ENCODE assay signal across 16 mouse cellular contexts in genomic region chr19:33179595-33179994, GRCm38 (mm10).
"Had no signal": no experiment of that assay in that cellular context is flagged by ENCODE, and none has a peak within 500 bp of the region (broad histone marks: within the 10 kb centered on the region; RNA-seq: fewer than 3 reads in every experiment).

No protein-coding gene starts in this region.

- H3K4me2 ChIP-seq: limb, embryonic 12.5 days; liver, embryonic 13.5 days; neural tube, embryonic 15.5 days had no signal

- H3K27me3 ChIP-seq: liver, embryonic 13.5 days; neural tube, embryonic 15.5 days had no signal

- H3K9me3 ChIP-seq: limb, embryonic 12.5 days; liver, embryonic 13.5 days; midbrain, embryonic 10.5 days; neural tube, embryonic 15.5 days had no signal

- H3K36me3 ChIP-seq: limb, embryonic 12.5 days; liver, embryonic 13.5 days; midbrain, embryonic 10.5 days; neural tube, embryonic 15.5 days had no signal

- H3K4me3 ChIP-seq: limb, embryonic 12.5 days; liver, embryonic 13.5 days; midbrain, embryonic 10.5 days; myocyte; neural tube, embryonic 15.5 days had no signal

- H3K27ac ChIP-seq: kidney, postnatal 0 days; limb, embryonic 12.5 days; liver, embryonic 13.5 days; midbrain, embryonic 10.5 days; neural tube, embryonic 15.5 days; stomach, postnatal 0 days had no signal

- H3K4me1 ChIP-seq: limb, embryonic 12.5 days; liver, embryonic 13.5 days; neural tube, embryonic 15.5 days had no signal

- DNase-seq: kidney, adult 11 months; kidney, adult 9 months; kidney, postnatal 36 days; layer of hippocampus, adult 9-11 months; layer of hippocampus, postnatal 36 days; liver; liver, embryonic 13.5 days; liver, postnatal 0 days; midbrain, embryonic 14.5 days; thymus, postnatal 4 days had no signal

- H3K9ac ChIP-seq: limb, embryonic 12.5 days; liver, embryonic 13.5 days; liver, postnatal 0 days; neural tube, embryonic 15.5 days had no signal

- ATAC-seq: liver, postnatal 0 days had no signal
